Mouse (Mus musculus) MEL (cell line): ENCODE results near the gene BC030870. TPM values are rescaled to one million over a fixed set of nuclear protein-coding genes. Genes with fewer than 3 reads are reported as not detected.

ENCODE experiments used
- DNase-seq: peaks from one replicate; pipeline ENCODE4 v3.0.0; 2011; ENCODE audit warnings: low read depth, low spot score
- H3K27ac ChIP-seq: 2 replicates; pipeline ENCODE4 v1.5.1; 2012; ENCODE audit warnings: low read depth, mild to moderate bottlenecking, control low read depth, low read length, moderate library complexity; ENCODE audit not compliant: control insufficient read depth
- H3K27me3 ChIP-seq, 2 experiments: fragments of 150-350 bp in 1 of 2; sonication (generic) in 1 of 2; 2 replicates each; pipeline ENCODE4 v1.6.1; 2012; ENCODE audit warnings: low read length in 2 of 2, mild to moderate bottlenecking in 2 of 2, improper control_type of control experiment in 1 of 2, moderate library complexity in 1 of 2; ENCODE audit not compliant: insufficient read depth in 2 of 2, control insufficient read depth in 1 of 2
- H3K36me3 ChIP-seq, 2 experiments: 2 replicates each; pipeline ENCODE4 v1.6.1; 2012 to 2014; ENCODE audit warnings: low read length in 2 of 2, improper control_type of control experiment in 1 of 2, inconsistent platforms in 1 of 2, mild to moderate bottlenecking in 1 of 2; ENCODE audit not compliant: insufficient read depth in 2 of 2, control insufficient read depth in 1 of 2
- H3K4me1 ChIP-seq, 2 experiments: fragments of 150-350 bp in 1 of 2; sonication (generic) in 1 of 2; 2 replicates each; pipeline ENCODE4 v1.6.1; 2012; ENCODE audit warnings: low read length in 2 of 2, improper control_type of control experiment in 1 of 2, mild to moderate bottlenecking in 1 of 2; ENCODE audit not compliant: insufficient read depth in 2 of 2, control insufficient read depth in 1 of 2
- H3K4me3 ChIP-seq, 2 experiments: fragments of 150-350 bp in 1 of 2; sonication (generic) in 1 of 2; 2 replicates each; pipeline ENCODE4 v1.5.1; 2012; ENCODE audit warnings: low read depth in 2 of 2, low read length in 2 of 2, mild to moderate bottlenecking in 2 of 2, moderate library complexity in 2 of 2, control low read depth in 1 of 2, improper control_type of control experiment in 1 of 2; ENCODE audit not compliant: control insufficient read depth in 1 of 2, insufficient read depth in 1 of 2
- H3K79me2 ChIP-seq: 2 replicates; pipeline ENCODE4 v1.6.1; 2012; ENCODE audit warnings: mild to moderate bottlenecking, low read length, moderate library complexity; ENCODE audit not compliant: control insufficient read depth, poor library complexity, insufficient read depth
- H3K9ac ChIP-seq: 2 replicates; pipeline ENCODE4 v1.6.1; 2012; ENCODE audit warnings: low read depth, mild to moderate bottlenecking, control low read depth, low read length, moderate library complexity; ENCODE audit not compliant: control insufficient read depth, poor library complexity, severe bottlenecking
- H3K9me3 ChIP-seq: fragments of 150-350 bp; sonication (generic); replicated peaks from 2 replicates; pipeline ENCODE4 v1.6.1; 2012; ENCODE audit warnings: mild to moderate bottlenecking, low read length, improper control_type of control experiment, moderate library complexity; ENCODE audit not compliant: insufficient read depth
- E2F4 ChIP-seq: IDR thresholded peaks from 2 replicates; pipeline ENCODE4 v1.6.1; 2011; ENCODE audit warnings: low read depth, low read length, improper control_type of control experiment, borderline replicate concordance
- KAT2A ChIP-seq: conservative IDR thresholded peaks from 2 replicates; pipeline ENCODE4 v1.6.1; 2012; ENCODE audit warnings: low read depth, low read length, improper control_type of control experiment, inconsistent platforms
- MAFK ChIP-seq: IDR thresholded peaks from 2 replicates; pipeline ENCODE4 v1.6.1; 2011; ENCODE audit warnings: low read depth, mild to moderate bottlenecking, low read length, improper control_type of control experiment, borderline replicate concordance
- MYB ChIP-seq: IDR thresholded peaks from 2 replicates; pipeline ENCODE4 v1.6.1; 2011; ENCODE audit warnings: mild to moderate bottlenecking, low read depth, low read length, improper control_type of control experiment
- NRF1 ChIP-seq: IDR thresholded peaks from 2 replicates; pipeline ENCODE4 v1.6.1; 2014; ENCODE audit warnings: low read depth, mild to moderate bottlenecking, inconsistent platforms, low read length, improper control_type of control experiment, moderate library complexity; ENCODE audit not compliant: poor library complexity, insufficient read depth, severe bottlenecking
- RAD21 ChIP-seq: IDR thresholded peaks from 2 replicates; pipeline ENCODE4 v1.6.1; 2011; ENCODE audit warnings: mild to moderate bottlenecking, low read depth, low read length, improper control_type of control experiment
- RCOR1 ChIP-seq: IDR thresholded peaks from 2 replicates; pipeline ENCODE4 v1.6.1; 2012; ENCODE audit warnings: low read depth, mild to moderate bottlenecking, inconsistent platforms, low read length, improper control_type of control experiment
- SIN3A ChIP-seq: IDR thresholded peaks from 2 replicates; pipeline ENCODE4 v1.6.1; 2012; ENCODE audit warnings: low read length, improper control_type of control experiment, inconsistent platforms
- SMC3 ChIP-seq: IDR thresholded peaks from 2 replicates; pipeline ENCODE4 v1.6.1; 2011; ENCODE audit warnings: low read depth, low read length, improper control_type of control experiment
- TAL1 ChIP-seq: IDR thresholded peaks from 2 replicates; pipeline ENCODE4 v1.6.1; 2012; ENCODE audit warnings: mild to moderate bottlenecking, inconsistent platforms, low read length, moderate library complexity, mixed read lengths
- TBP ChIP-seq: IDR thresholded peaks from 2 replicates; pipeline ENCODE4 v1.8.0; 2011; ENCODE audit warnings: low read depth, low read length, improper control_type of control experiment
- TCF12 ChIP-seq: IDR thresholded peaks from 2 replicates; pipeline ENCODE4 v1.6.1; 2014; ENCODE audit warnings: low read depth, mild to moderate bottlenecking, inconsistent platforms, low read length, improper control_type of control experiment, moderate library complexity
- UBTF ChIP-seq: IDR thresholded peaks from 2 replicates; pipeline ENCODE4 v1.6.1; 2012; ENCODE audit warnings: low read depth, mild to moderate bottlenecking, inconsistent platforms, low read length, improper control_type of control experiment, moderate library complexity, borderline replicate concordance; ENCODE audit not compliant: insufficient read depth
- USF2 ChIP-seq, 2 experiments: IDR thresholded peaks; 2 replicates each; pipeline ENCODE4 v1.6.1; 2011 to 2012; ENCODE audit warnings: improper control_type of control experiment in 2 of 2, low read length in 2 of 2, borderline replicate concordance in 1 of 2, inconsistent platforms in 1 of 2, low read depth in 1 of 2, mild to moderate bottlenecking in 1 of 2; ENCODE audit not compliant: insufficient read depth in 1 of 2
- ZMIZ1 ChIP-seq: IDR thresholded peaks from 2 replicates; pipeline ENCODE4 v1.6.1; 2012; ENCODE audit warnings: low read depth, mild to moderate bottlenecking, inconsistent platforms, low read length, improper control_type of control experiment, moderate library complexity
- polyA plus RNA-seq, 2 experiments: library from polyadenylated mRNA; stranded (reverse) in 1 of 2; unstranded in 1 of 2; fragments of >175 nt in 1 of 2; fragments of >200 nt in 1 of 2; gene quantifications; 2 replicates each; pipeline versions ENCODE4 v1.2.1 to v1.2.4; 2012; ENCODE audit warnings: low replicate concordance in 2 of 2, low read depth in 1 of 2; ENCODE audit not compliant: insufficient read length in 2 of 2, insufficient read depth in 1 of 2, missing spikeins in 1 of 2
- total RNA-seq: library from RNA; depleted of rRNA; stranded (reverse); fragments of 300-350 nt; gene quantifications from 2 replicates; pipeline ENCODE4 v1.2.3, GENCODE M21; 2012

Gene BC030870
- total and polyA plus RNA-seq, 3 experiments = not detected

DNA sequence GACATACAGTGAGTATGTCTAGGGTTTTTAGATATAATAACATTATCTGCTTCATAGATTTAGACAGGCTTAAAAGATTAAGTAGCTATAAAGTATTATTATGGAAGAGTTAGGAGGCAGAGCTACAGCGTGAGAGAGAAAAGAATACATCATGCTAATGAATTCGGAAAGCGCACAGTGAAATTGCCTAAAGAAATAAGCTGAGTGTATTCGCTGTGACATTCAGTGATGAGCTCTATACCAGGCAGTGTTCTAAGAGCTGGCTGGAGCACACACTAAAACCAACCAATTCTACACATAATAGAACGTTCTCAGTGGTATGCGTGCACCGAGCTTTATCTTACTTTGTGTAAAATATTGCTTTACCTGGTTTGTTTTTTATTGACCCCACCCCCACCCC is 25.7 kb downstream of the BC030870 start:
- no peak for TF ChIP-seq NRF1
- no peak for TF ChIP-seq ZMIZ1
- TF ChIP-seq MAFK = no peak
- no peak for TF ChIP-seq SMC3
- Histone ChIP-seq H3K27me3 (no peaks in the 10 kb centered on the region), H3K36me3 (no peaks in the 10 kb centered on the region), H3K79me2 (no peaks in the 10 kb centered on the region), H3K4me1 (no peaks in the 10 kb centered on the region), H3K9me3 (no peaks in the 10 kb centered on the region), H3K4me3 (no peak overlapping the region), H3K9ac (no peak overlapping the region), H3K27ac (no peak overlapping the region)
- no peak for DNase-seq

DNA sequence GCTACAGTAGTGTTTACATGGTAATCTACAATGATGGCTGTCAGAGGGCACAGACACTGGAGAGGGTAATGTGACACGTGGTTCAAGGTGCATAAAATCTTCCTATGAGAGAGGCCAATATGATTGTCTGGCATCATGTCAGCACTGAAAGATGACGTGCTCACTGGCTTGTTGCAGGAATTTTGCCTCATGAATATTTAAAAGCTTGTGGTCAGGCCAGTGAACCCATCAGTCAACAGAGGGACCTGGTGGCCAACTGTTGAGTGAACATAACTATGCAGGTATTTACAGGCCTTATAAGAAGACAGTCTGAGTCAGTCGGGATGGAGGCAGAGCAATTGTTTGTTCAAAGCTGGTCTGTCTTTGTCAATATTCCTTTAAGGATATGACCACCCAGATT is 29.6 kb downstream of the BC030870 start:
- Histone ChIP-seq H3K79me2 (no peaks in the 10 kb centered on the region), H3K27me3 (no peaks in the 10 kb centered on the region), H3K27ac (no peak overlapping the region), H3K9me3 (no peaks in the 10 kb centered on the region), H3K9ac (no peak overlapping the region), H3K4me1 (no peaks in the 10 kb centered on the region), H3K36me3 (no peaks in the 10 kb centered on the region), H3K4me3 (no peak overlapping the region)
- DNase-seq = no peak
- no peak for TF ChIP-seq UBTF
- no peak for TF ChIP-seq TCF12
- no peak for TF ChIP-seq RAD21
- no peak for TF ChIP-seq MYB
- TF ChIP-seq RCOR1 = no peak
- TF ChIP-seq SIN3A = no peak
- TF ChIP-seq KAT2A = no peak
- TF ChIP-seq ZMIZ1 = no peak
- TF ChIP-seq USF2 (IDR thresholded peaks at IDR 0.05; ENCODE audit: borderline replicate concordance in 1 of 2, insufficient read depth in 1 of 2, low read depth in 1 of 2, low read length in 2 of 2) = no peak
- TF ChIP-seq TBP = no peak
- TF ChIP-seq MAFK = no peak
- no peak for TF ChIP-seq E2F4
- TF ChIP-seq TAL1 = no peak
